Mouse (Mus musculus) midbrain, postnatal 0 days (tissue): ENCODE data around the gene Ttc22. TPM values are rescaled to one million over a fixed set of nuclear protein-coding genes. Genes with fewer than 3 reads are reported as not detected.

ENCODE experiments used
- ATAC-seq: fragments of 200-750 bp; cut with Nextera tagmentation; 2 replicates; pipeline ENCODE4 v1.8.0; 2017; ENCODE audit warnings: moderate number of reproducible peaks, mild to moderate bottlenecking, moderate TSS enrichment, moderate library complexity; ENCODE audit not compliant: low FRiP score
- DNase-seq: peaks from one replicate; pipeline ENCODE4 v3.0.0-alpha.2; 2015; ENCODE audit warnings: low spot score
- H3K27ac ChIP-seq: fragments of 300-500 bp; sonication (generic); 2 replicates; pipeline ENCODE4 v1.5.1; 2014; ENCODE audit warnings: low read depth, mild to moderate bottlenecking, low read length, mixed read lengths
- H3K27me3 ChIP-seq: fragments of 300-500 bp; sonication (generic); 2 replicates; pipeline ENCODE4 v1.6.1; 2014; ENCODE audit warnings: low read length, control low read depth, mixed read lengths; ENCODE audit not compliant: insufficient read depth
- H3K36me3 ChIP-seq: fragments of 300-500 bp; sonication (generic); 2 replicates; pipeline ENCODE4 v1.6.1; 2014; ENCODE audit warnings: low read length, control low read depth, mixed read lengths; ENCODE audit not compliant: insufficient read depth
- H3K4me1 ChIP-seq: fragments of 300-500 bp; sonication (generic); 2 replicates; pipeline ENCODE4 v1.6.1; 2014; ENCODE audit warnings: mild to moderate bottlenecking, control low read depth, antibody characterized with exemption, low read length, mixed read lengths; ENCODE audit not compliant: insufficient read depth
- H3K4me2 ChIP-seq: fragments of 300-500 bp; sonication (generic); 2 replicates; pipeline ENCODE4 v1.6.1; 2014; ENCODE audit warnings: low read depth, mild to moderate bottlenecking, low read length, mixed read lengths; ENCODE audit not compliant: poor library complexity, severe bottlenecking
- H3K4me3 ChIP-seq: fragments of 300-500 bp; sonication (generic); 2 replicates; pipeline ENCODE4 v1.5.1; 2014; ENCODE audit warnings: low read depth, mild to moderate bottlenecking, low read length, moderate library complexity
- H3K9ac ChIP-seq: fragments of 300-500 bp; sonication (generic); replicated peaks from 2 replicates; pipeline ENCODE4 v1.6.1; 2014; ENCODE audit warnings: mild to moderate bottlenecking, low read length, moderate library complexity, mixed read lengths; ENCODE audit not compliant: poor library complexity, severe bottlenecking
- H3K9me3 ChIP-seq: fragments of 300-500 bp; sonication (generic); 2 replicates; pipeline ENCODE4 v1.6.1; 2016; ENCODE audit warnings: low read length, control low read depth
- CTCF ChIP-seq: IDR thresholded peaks from 2 replicates; pipeline ENCODE4 v1.5.1; 2016; ENCODE audit warnings: antibody characterized with exemption, mild to moderate bottlenecking
- WGBS: fragments of 180-500 bp; shearing (Covaris S2); extraction: QIAGEN DNeasy Blood & Tissue Kit; methylation state at CpG from one replicate; pipeline ENCODE4 v1.1.7; 2014; 5-methylcytosine and 5-hydroxymethylcytosine counted together
- polyA plus RNA-seq: library from polyadenylated mRNA; unstranded; fragments of >200 nt; fragmentation: Nextera tagmentation; extraction: Ambion mirVana; gene quantifications from 2 replicates; pipeline ENCODE4 v1.2.1, GENCODE M21; 2015
- total RNA-seq: library from RNA; depleted of rRNA; stranded (reverse); fragments of >200 nt; gene quantifications from 2 replicates; pipeline ENCODE4 v1.2.3, GENCODE M21; 2014

Ttc22 gene
- total and polyA plus RNA-seq, 2 experiments from 2014 or later, result 4.1 to 4.6 TPM

DNA sequence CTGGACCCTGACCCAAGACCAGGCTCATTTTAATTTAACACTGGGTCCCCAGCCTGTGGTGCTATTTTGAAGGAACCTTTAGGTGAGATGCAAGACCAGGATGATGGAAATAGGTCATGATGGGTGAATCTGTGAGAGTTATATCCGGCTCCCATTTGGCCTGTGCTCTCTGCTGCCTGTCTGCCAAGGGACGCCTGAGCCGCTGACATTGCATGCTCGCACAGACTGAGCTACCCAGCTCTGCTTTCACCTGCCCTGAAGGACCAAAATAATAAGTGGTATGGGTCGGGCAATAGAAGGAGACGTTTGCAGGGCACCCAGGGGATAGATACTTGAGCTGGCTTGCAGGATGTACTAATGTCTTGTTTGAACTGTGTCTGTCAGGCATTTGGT lies 22.0 kb downstream of the Ttc22 start:
- no peaks in the 10 kb centered on the region for H3K9me3 ChIP-seq
- no peak for DNase-seq
- peaks cover 8% of the 10 kb centered on the region; the same call in 1 of the 2 replicates for H3K27me3 ChIP-seq
- ATAC-seq, result no peak
- H3K9ac ChIP-seq, result no peak overlapping the region
- H3K4me2 ChIP-seq, result no peak overlapping the region
- H3K4me1 ChIP-seq, result no peaks in the 10 kb centered on the region
- no peak overlapping the region for H3K4me3 ChIP-seq
- no peaks in the 10 kb centered on the region for H3K36me3 ChIP-seq
- no peak for TF ChIP-seq CTCF
- 64% methylated on average over 6 of the region's 6 CpGs for WGBS
- no peak overlapping the region for H3K27ac ChIP-seq

DNA sequence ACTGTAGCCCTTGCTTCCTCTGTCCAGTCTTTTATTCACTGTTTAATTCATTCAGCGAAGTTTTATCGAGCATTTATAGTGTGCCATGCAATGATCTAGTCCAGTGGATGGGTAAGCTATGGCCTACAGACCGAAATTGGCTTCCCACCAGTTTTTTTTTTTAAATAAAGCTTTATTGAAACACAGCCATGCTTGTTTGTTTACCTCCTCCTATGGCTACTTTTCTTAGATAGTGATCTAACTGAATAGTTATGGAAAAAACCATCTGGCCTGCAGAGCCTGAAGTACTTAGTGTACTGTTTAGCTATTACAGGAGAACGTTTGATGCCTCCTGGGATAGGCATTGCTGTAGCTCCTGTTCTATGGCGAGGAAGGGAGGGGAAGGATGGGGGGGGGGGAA lies 23.6 kb downstream of the Ttc22 start:
- no peak overlapping the region for H3K27ac ChIP-seq
- WGBS, result 73% methylated on average over 5 of the region's 5 CpGs
- peaks cover 8% of the 10 kb centered on the region; the same call in 1 of the 2 replicates for H3K27me3 ChIP-seq
- TF ChIP-seq CTCF, result no peak
- DNase-seq (no peak), ATAC-seq (no peak)
- no peaks in the 10 kb centered on the region for H3K4me1 ChIP-seq
- H3K4me2 ChIP-seq, result no peak overlapping the region
- H3K4me3 ChIP-seq, result no peak overlapping the region
- no peaks in the 10 kb centered on the region for H3K9me3 ChIP-seq
- H3K9ac ChIP-seq, result no peak overlapping the region
- H3K36me3 ChIP-seq, result no peaks in the 10 kb centered on the region

DNA sequence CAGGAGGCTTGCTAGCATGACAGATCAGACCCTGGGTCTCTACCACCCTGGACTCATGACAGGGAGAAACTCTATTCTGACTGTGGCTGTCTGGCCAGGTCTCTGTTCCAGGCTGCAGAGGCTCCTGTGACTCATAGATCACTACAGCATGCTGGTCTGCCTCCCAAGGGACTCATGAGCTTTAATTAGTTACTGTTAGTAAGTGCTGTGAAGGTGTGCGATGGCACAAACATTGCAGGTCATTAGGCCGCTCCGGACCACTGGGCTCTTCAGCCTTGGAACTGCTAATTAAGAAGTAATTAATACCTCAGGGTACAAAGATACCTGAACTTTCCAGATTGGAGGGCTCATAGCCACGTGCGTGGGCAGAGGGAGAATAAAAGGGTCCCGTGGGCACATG lies 24.9 kb downstream of the Ttc22 start:
- Histone ChIP-seq H3K4me3 (no peak overlapping the region), H3K36me3 (no peaks in the 10 kb centered on the region), H3K4me2 (no peak overlapping the region), H3K9ac (no peak overlapping the region), H3K9me3 (no peaks in the 10 kb centered on the region), H3K27ac (no peak overlapping the region), H3K4me1 (0 out of 2 replicates have a peak, but pooled peaks cover 2% of the 10 kb centered on the region), H3K27me3 (peaks cover 8% of the 10 kb centered on the region; the same call in 1 of the 2 replicates)
- DNase-seq, result peak; percentile 21
- TF ChIP-seq CTCF, result no peak
- ATAC-seq, result no peak
- WGBS, result 80% methylated on average over 6 of the region's 6 CpGs

DNA sequence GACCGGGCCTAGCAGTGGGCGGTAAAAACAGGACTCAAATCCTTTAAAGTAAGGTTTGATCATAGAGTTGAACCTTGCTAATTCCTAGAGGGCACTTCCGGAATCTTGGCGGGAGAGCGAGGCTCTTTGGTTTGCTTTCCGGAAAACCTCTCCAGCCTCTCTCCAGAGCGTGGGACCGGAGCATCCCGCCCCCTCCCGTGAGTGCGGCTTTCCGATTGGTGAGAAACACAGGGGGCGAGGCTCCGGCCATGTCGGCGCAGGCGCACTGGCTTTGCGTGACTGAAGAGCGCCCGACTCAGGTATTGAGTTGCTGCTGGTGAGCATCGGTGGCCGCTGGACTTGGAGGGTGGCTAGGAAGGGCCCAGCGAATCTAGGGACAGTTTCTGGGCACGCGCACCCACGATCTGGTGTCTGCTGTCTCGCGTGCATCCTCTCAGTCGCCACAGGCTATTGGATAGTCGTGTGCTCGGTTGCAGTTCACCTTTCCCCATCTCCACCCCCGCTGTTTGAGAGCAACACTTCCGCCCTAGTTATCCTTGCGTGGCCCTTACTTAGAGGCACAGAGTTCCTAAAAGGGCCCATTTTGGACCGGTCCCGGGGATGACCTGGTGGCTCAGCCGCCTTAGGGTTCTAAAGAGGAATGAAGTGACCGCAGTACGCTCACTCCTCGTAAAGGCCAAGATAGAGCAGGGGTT lies 28.7 kb downstream of the Ttc22 start, which contains the start of gene Pars2:
TSS of gene Pars2 (plus strand) at position 237 of the 695 bp plus-strand sequence.
- DNase-seq (peak; percentile 99), ATAC-seq (peak; percentile 97)
- Histone ChIP-seq H3K4me3 (peak within 1 kb of the TSS; percentile 57), H3K27ac (peak within 1 kb of the TSS; percentile 82), H3K27me3 (peaks cover 8% of the 10 kb centered on the region; the same call in 1 of the 2 replicates), H3K36me3 (peaks cover 7% of the 10 kb centered on the region; the same call in 1 of the 2 replicates), H3K4me1 (0 out of 2 replicates have a peak, but pooled peaks cover 2% of the 10 kb centered on the region), H3K4me2 (peak within 1 kb of the TSS; percentile 95), H3K9ac (peak within 1 kb of the TSS; percentile 80), H3K9me3 (no peaks in the 10 kb centered on the region)
- 2% methylated on average over 40 of the region's 40 CpGs for WGBS
- no peak for TF ChIP-seq CTCF

DNA sequence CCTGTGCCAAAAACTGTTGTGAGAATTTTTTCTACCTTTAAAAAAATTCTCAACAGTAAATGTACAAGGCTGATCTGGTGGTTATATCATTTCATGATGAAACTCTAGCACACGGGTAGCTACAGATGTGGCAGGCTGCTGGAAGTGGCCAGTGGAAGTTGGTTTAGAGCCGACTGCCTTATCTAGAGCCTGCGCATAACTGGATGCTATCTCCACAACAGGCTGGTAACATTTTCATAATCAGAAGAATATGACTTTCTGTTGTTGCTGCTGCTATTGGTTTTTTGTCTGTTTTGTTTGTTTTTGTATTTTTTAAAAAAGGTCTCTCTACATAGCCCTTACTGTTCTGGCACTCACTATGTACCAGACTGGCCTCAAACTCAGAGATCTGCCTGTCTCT lies 30.3 kb downstream of the Ttc22 start:
- no peak overlapping the region for H3K9ac ChIP-seq
- H3K36me3 ChIP-seq, result peaks cover 17% of the 10 kb centered on the region; the same call in 1 of the 2 replicates
- H3K27me3 ChIP-seq, result peaks cover 8% of the 10 kb centered on the region; the same call in 1 of the 2 replicates
- H3K4me2 ChIP-seq, result no peak overlapping the region
- 93% methylated on average over 3 of the region's 3 CpGs for WGBS
- no peak for TF ChIP-seq CTCF
- H3K27ac ChIP-seq, result no peak overlapping the region
- no peaks in the 10 kb centered on the region for H3K9me3 ChIP-seq
- no peak for DNase-seq
- no peak for ATAC-seq
- 0 out of 2 replicates have a peak, but pooled peaks cover 2% of the 10 kb centered on the region for H3K4me1 ChIP-seq
- H3K4me3 ChIP-seq, result no peak overlapping the region

DNA sequence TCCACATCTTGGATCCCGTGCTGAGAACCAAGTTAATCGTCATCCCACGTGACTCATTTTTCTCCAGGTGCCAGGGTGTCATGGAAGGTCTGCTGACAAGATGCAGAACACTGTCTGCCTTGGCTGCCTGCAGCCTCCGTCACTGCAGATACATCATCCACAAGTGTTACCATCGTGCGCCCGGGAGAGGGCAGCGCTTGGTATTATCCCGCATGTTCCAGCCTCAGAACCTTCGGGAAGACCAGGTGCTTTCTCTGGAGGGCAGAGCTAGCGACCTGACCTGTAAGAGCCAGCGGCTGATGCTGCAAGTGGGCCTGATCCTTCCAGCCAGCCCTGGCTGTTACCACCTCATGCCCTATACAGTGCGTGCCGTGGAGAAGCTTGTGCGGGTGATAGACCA lies 30.8 kb downstream of the Ttc22 start:
- no peak overlapping the region for H3K9ac ChIP-seq
- no peaks in the 10 kb centered on the region for H3K9me3 ChIP-seq
- peaks cover 3% of the 10 kb centered on the region; the same call in 1 of the 2 replicates for H3K27me3 ChIP-seq
- H3K27ac ChIP-seq, result no peak overlapping the region
- ATAC-seq, result no peak
- H3K4me2 ChIP-seq, result no peak overlapping the region
- WGBS, result 94% methylated on average over 15 of the region's 15 CpGs
- H3K36me3 ChIP-seq, result peaks cover 20% of the 10 kb centered on the region
- no peak for TF ChIP-seq CTCF
- H3K4me3 ChIP-seq, result no peak overlapping the region
- no peak for DNase-seq
- H3K4me1 ChIP-seq, result 0 out of 2 replicates have a peak, but pooled peaks cover 2% of the 10 kb centered on the region
